Comparison of ENCODE assay signal across 10 mouse cellular contexts in genomic region chr11:7199736-7200392, GRCm38 (mm10). TPM values are rescaled to one million over a fixed set of nuclear protein-coding genes. Genes with fewer than 3 reads are reported as not detected.
DNase-seq lines count a peak whose midpoint lies in the region; ATAC-seq and TF ChIP-seq lines count a peak whose summit lies in the region.
"Had no signal": no experiment of that assay in that cellular context is flagged by ENCODE, and none has a peak within 500 bp of the region (broad histone marks: within the 10 kb centered on the region; RNA-seq: fewer than 3 reads in every experiment).

No protein-coding gene starts in this region.

- WGBS in midbrain, embryonic 10.5 days: 61% methylated on average over 14 of the region's 14 CpGs
- 61% methylated on average over 14 of the region's 14 CpGs for WGBS in midbrain, embryonic 13.5 days
- WGBS in liver, postnatal 0 days (ENCODE audit: insufficient replicate concordance): 40% methylated on average over 14 of the region's 14 CpGs

- no peaks in the 10 kb centered on the region; the same call in 1 of the 2 replicates for H3K9me3 ChIP-seq in midbrain, embryonic 10.5 days (replicated peaks)
- no peaks in the 10 kb centered on the region for H3K9me3 ChIP-seq in midbrain, embryonic 13.5 days
- no peaks in the 10 kb centered on the region for H3K9me3 ChIP-seq in liver, postnatal 0 days (ENCODE audit: low read length)

- no peaks in the 10 kb centered on the region for H3K36me3 ChIP-seq in midbrain, embryonic 10.5 days
- no peaks in the 10 kb centered on the region for H3K36me3 ChIP-seq in midbrain, embryonic 13.5 days
- no peaks in the 10 kb centered on the region for H3K36me3 ChIP-seq in liver, postnatal 0 days (replicated peaks; ENCODE audit: insufficient read depth, low read length)
- H3K36me3 ChIP-seq in splenic B cell, adult 2 months (ENCODE audit: control insufficient read depth, insufficient read depth, low read length, poor library complexity, severe bottlenecking): no peaks in the 10 kb centered on the region

- no peak overlapping the region for H3K4me3 ChIP-seq in midbrain, embryonic 10.5 days
- H3K4me3 ChIP-seq in midbrain, embryonic 13.5 days (replicated peaks): no peak overlapping the region
- H3K4me3 ChIP-seq in liver, postnatal 0 days (ENCODE audit: low read depth, low read length): peak overlapping the region; percentile 38; the same call in 1 of the 2 replicates

- peak; percentile 22 to 84 for DNase-seq in adrenal gland, adult (ENCODE audit: inconsistent age in 2 of 2, low spot score in 1 of 2)
- DNase-seq in adrenal gland, postnatal 4 days (ENCODE audit: low spot score in 2 of 2): no peak
- peak; percentile 25 for DNase-seq in midbrain, embryonic 10.5 days (ENCODE audit: low spot score)
- peak; percentile 83 to 87 for DNase-seq in cerebellum, postnatal 10 days
- peak; percentile 70 for DNase-seq in heart, postnatal 4 days
- peak; percentile 67 for DNase-seq in liver, postnatal 0 days
- DNase-seq in splenic B cell, adult 2 months (ENCODE audit: low read depth, low spot score): peak; percentile 25

- peaks cover 29% of the 10 kb centered on the region for H3K4me1 ChIP-seq in midbrain, embryonic 10.5 days
- peaks cover 11% of the 10 kb centered on the region for H3K4me1 ChIP-seq in midbrain, embryonic 13.5 days (replicated peaks)
- H3K4me1 ChIP-seq in liver, postnatal 0 days (ENCODE audit: insufficient read depth): no peaks in the 10 kb centered on the region

- H3K4me2 ChIP-seq in midbrain, embryonic 13.5 days (replicated peaks): no peak overlapping the region
- H3K4me2 ChIP-seq in liver, postnatal 0 days (ENCODE audit: low read depth, low read length): 0 out of 2 replicates have a peak overlapping the region, but pooled peaks have one; percentile 18

- ATAC-seq in midbrain, embryonic 13.5 days: no peak
- 0 out of 2 replicates have a peak, but pooled peaks have one; percentile 0 for ATAC-seq in liver, postnatal 0 days

- peak; percentile 0; the same call in 1 of the 2 replicates for TF ChIP-seq EP300 in liver, postnatal 0 days (IDR thresholded peaks at IDR 0.05; ENCODE audit: low read depth)

- H3K27me3 ChIP-seq in midbrain, embryonic 10.5 days (ENCODE audit: low read depth, poor library complexity, severe bottlenecking): no peaks in the 10 kb centered on the region
- H3K27me3 ChIP-seq in midbrain, embryonic 13.5 days: peaks cover 5% of the 10 kb centered on the region; the same call in 1 of the 2 replicates
- no peaks in the 10 kb centered on the region for H3K27me3 ChIP-seq in liver, postnatal 0 days (ENCODE audit: insufficient read depth, low read length)
- H3K27me3 ChIP-seq in splenic B cell, adult 2 months (ENCODE audit: control insufficient read depth, insufficient read depth, low read length, poor library complexity, severe bottlenecking): no peaks in the 10 kb centered on the region

- peak; percentile 76 for TF ChIP-seq CTCF in liver, postnatal 0 days (IDR thresholded peaks at IDR 0.05; ENCODE audit: low read depth)

- H3K27ac ChIP-seq in midbrain, embryonic 10.5 days (replicated peaks): no peak overlapping the region
- no peak overlapping the region for H3K27ac ChIP-seq in midbrain, embryonic 13.5 days
- peak overlapping the region; percentile 96 for H3K27ac ChIP-seq in liver, postnatal 0 days (ENCODE audit: low read depth)

- no peak overlapping the region for H3K9ac ChIP-seq in midbrain, embryonic 13.5 days (replicated peaks)
- peak overlapping the region; percentile 68; the same call in 1 of the 2 replicates for H3K9ac ChIP-seq in liver, postnatal 0 days (replicated peaks)

RNA-seq across cellular contexts. Expression of gene Igfbp1, which starts 2.3 kb away (rescaled TPM):
- 10 to 100 TPM in 1 of 2 experiments, 1 to 10 TPM in 1; 3.7 to 77.7 TPM for total RNA-seq in adrenal gland, postnatal 4 days (2021)
- polyA plus RNA-seq in midbrain, embryonic 10.5 days (2016; fragmentation: Nextera tagmentation; extraction: Ambion mirVana): 0.22 and 0.25 TPM in 2 replicates
- polyA plus RNA-seq in midbrain, embryonic 13.5 days (2015; fragmentation: Nextera tagmentation; extraction: Ambion mirVana): 0.09 and 0.17 TPM in 2 replicates
- not detected for total RNA-seq in heart, postnatal 4 days (2021)
- 1,301 and 1,767 TPM in 2 replicates for polyA plus RNA-seq in liver, postnatal 0 days (2015; fragmentation: Nextera tagmentation; extraction: Ambion mirVana)
- polyA plus RNA-seq: C2C12 had no signal

RNA-seq across cellular contexts. Expression of gene Gm11985, which starts 11.5 kb away (rescaled TPM):
- total RNA-seq in adrenal gland, postnatal 4 days (2021): not detected
- polyA plus RNA-seq in midbrain, embryonic 10.5 days (2016; fragmentation: Nextera tagmentation; extraction: Ambion mirVana): not detected in 2 replicates
- polyA plus RNA-seq in midbrain, embryonic 13.5 days (2015; fragmentation: Nextera tagmentation; extraction: Ambion mirVana): not detected in 2 replicates
- not detected for total RNA-seq in heart, postnatal 4 days (2021)
- 0.11 TPM in 2 replicates for polyA plus RNA-seq in liver, postnatal 0 days (2015; fragmentation: Nextera tagmentation; extraction: Ambion mirVana)
- polyA plus RNA-seq: C2C12; frontal cortex, adult 2 months had no signal

RNA-seq across cellular contexts. Expression of gene Igfbp3, which starts 13.9 kb away (rescaled TPM):
- total RNA-seq in adrenal gland, postnatal 4 days (2021): 10 to 100 TPM; 61.8 to 63.1 TPM
- 8.2 and 9.6 TPM in 2 replicates for polyA plus RNA-seq in midbrain, embryonic 10.5 days (2016; fragmentation: Nextera tagmentation; extraction: Ambion mirVana)
- polyA plus RNA-seq in midbrain, embryonic 13.5 days (2015; fragmentation: Nextera tagmentation; extraction: Ambion mirVana): 5.6 and 7.1 TPM in 2 replicates
- 10 to 100 TPM; 19.2 to 23.6 TPM for total RNA-seq in heart, postnatal 4 days (2021)
- polyA plus RNA-seq in liver, postnatal 0 days (2015; fragmentation: Nextera tagmentation; extraction: Ambion mirVana): 27.4 and 31.3 TPM in 2 replicates

Comparison
In these comparisons a context has a peak if more than half of its experiments do, and no peak if none do; other contexts are left out.
1. DNase-seq: peak in adrenal gland, adult (2 of 2), midbrain, embryonic 10.5 days (single experiment), cerebellum, postnatal 10 days (2 of 2), heart, postnatal 4 days (single experiment), liver, postnatal 0 days (single experiment) and splenic B cell, adult 2 months (single experiment); none in adrenal gland, postnatal 4 days (0 of 2).
2. RNA of gene Igfbp1, which starts 2.3 kb away (polyA plus RNA-seq): 1,301 to 1,767 TPM in liver, postnatal 0 days; 0.22 to 0.25 TPM in midbrain, embryonic 10.5 days and 0.09 to 0.17 TPM in midbrain, embryonic 13.5 days; every median in the first group is over 1,000 times any median in the second.